Mouse (Mus musculus) stomach, embryonic 14.5 days (tissue): Measurements from ENCODE around the gene Padi1. TPM values are rescaled to one million over a fixed set of nuclear protein-coding genes. Genes with fewer than 3 reads are reported as not detected.

Experiments used
- ATAC-seq: fragments of 200-750 bp; cut with Nextera tagmentation; 2 replicates; pipeline ENCODE4 v1.8.0; 2017; ENCODE audit warnings: low read depth, moderate TSS enrichment; ENCODE audit not compliant: insufficient number of reproducible peaks, insufficient read depth, low FRiP score
- H3K27ac ChIP-seq: fragments of 300-500 bp; sonication (generic); 2 replicates; pipeline ENCODE4 v1.5.1; 2014; ENCODE audit warnings: mild to moderate bottlenecking, low read length, moderate library complexity, mixed read lengths
- H3K27me3 ChIP-seq: fragments of 300-500 bp; sonication (generic); 2 replicates; pipeline ENCODE4 v1.6.1; 2014; ENCODE audit warnings: low read length, control low read depth, mixed read lengths; ENCODE audit not compliant: control insufficient read depth, insufficient read depth
- H3K36me3 ChIP-seq: fragments of 300-500 bp; sonication (generic); 2 replicates; pipeline ENCODE4 v1.6.1; 2014; ENCODE audit warnings: mild to moderate bottlenecking, control low read depth, low read length, moderate library complexity, mixed read lengths; ENCODE audit not compliant: control insufficient read depth, insufficient read depth
- H3K4me1 ChIP-seq: fragments of 300-500 bp; sonication (generic); 2 replicates; pipeline ENCODE4 v1.6.1; 2014; ENCODE audit warnings: low read length, control low read depth, mixed read lengths; ENCODE audit not compliant: control insufficient read depth, insufficient read depth
- H3K4me2 ChIP-seq: fragments of 300-500 bp; sonication (generic); replicated peaks from 2 replicates; pipeline ENCODE4 v1.6.1; 2014; ENCODE audit warnings: low read depth, low read length, control low read depth
- H3K4me3 ChIP-seq: fragments of 300-500 bp; sonication (generic); 2 replicates; pipeline ENCODE4 v1.5.1; 2014; ENCODE audit warnings: low read depth, low read length, control low read depth
- H3K9ac ChIP-seq: fragments of 300-500 bp; sonication (generic); replicated peaks from 2 replicates; pipeline ENCODE4 v1.6.1; 2014; ENCODE audit warnings: low read depth, mild to moderate bottlenecking, control low read depth, low read length, moderate library complexity, mixed read lengths
- H3K9me3 ChIP-seq: fragments of 300-500 bp; sonication (generic); 2 replicates; pipeline ENCODE4 v1.6.1; 2016; ENCODE audit warnings: low read depth, low read length, control low read depth; ENCODE audit not compliant: control insufficient read depth
- WGBS: fragments of 180-500 bp; shearing (Covaris S2); extraction: QIAGEN DNeasy Blood & Tissue Kit; methylation state at CpG from one replicate; pipeline ENCODE4 v1.1.7; 2014; 5-methylcytosine and 5-hydroxymethylcytosine counted together
- polyA plus RNA-seq: library from polyadenylated mRNA; unstranded; fragments of >200 nt; fragmentation: Nextera tagmentation; extraction: Ambion mirVana; gene quantifications from 2 replicates; pipeline ENCODE4 v1.2.1, GENCODE M21; 2014

The Padi1 gene
- polyA plus RNA-seq, 1 experiment from 2014 or later = 0.13 TPM

GRCm38 (mm10) chr4:140871851-140872685 lies 26.5 kb upstream of the Padi1 start:
- 73% methylated on average over 8 of the region's 8 CpGs for WGBS
- no peak overlapping the region for H3K9ac ChIP-seq
- H3K4me2 ChIP-seq = no peak overlapping the region
- H3K27ac ChIP-seq = no peak overlapping the region
- H3K4me3 ChIP-seq = no peak overlapping the region
- no peak for ATAC-seq
- peaks cover 8% of the 10 kb centered on the region; the same call in 1 of the 2 replicates for H3K4me1 ChIP-seq
- no peaks in the 10 kb centered on the region for H3K27me3 ChIP-seq
- no peaks in the 10 kb centered on the region for H3K36me3 ChIP-seq
- 0 out of 2 replicates have a peak, but pooled peaks cover 4% of the 10 kb centered on the region for H3K9me3 ChIP-seq

- 84% methylated on average over 3 of the region's 3 CpGs for WGBS
- H3K9me3 ChIP-seq = 0 out of 2 replicates have a peak, but pooled peaks cover 4% of the 10 kb centered on the region
- H3K27me3 ChIP-seq = no peaks in the 10 kb centered on the region
- H3K4me1 ChIP-seq = peaks cover 8% of the 10 kb centered on the region; the same call in 1 of the 2 replicates
- no peak overlapping the region for H3K4me3 ChIP-seq
- H3K4me2 ChIP-seq = no peak overlapping the region
- no peaks in the 10 kb centered on the region for H3K36me3 ChIP-seq
- ATAC-seq = no peak
- H3K27ac ChIP-seq = no peak overlapping the region
- H3K9ac ChIP-seq = no peak overlapping the region
Measured at GRCm38 (mm10) chr4:140871376-140871775, 25.8 kb upstream of the Padi1 start.

GRCm38 (mm10) chr4:140870876-140871275 lies 25.3 kb upstream of the Padi1 start:
- ATAC-seq = no peak
- Histone ChIP-seq H3K9ac (no peak overlapping the region), H3K4me3 (no peak overlapping the region), H3K27ac (no peak overlapping the region), H3K4me2 (no peak overlapping the region), H3K27me3 (no peaks in the 10 kb centered on the region), H3K9me3 (0 out of 2 replicates have a peak, but pooled peaks cover 4% of the 10 kb centered on the region), H3K36me3 (no peaks in the 10 kb centered on the region), H3K4me1 (peaks cover 8% of the 10 kb centered on the region; the same call in 1 of the 2 replicates)
- WGBS = 76% methylated on average over 7 of the region's 7 CpGs

GRCm38 (mm10) chr4:140869945-140870344 lies 24.4 kb upstream of the Padi1 start:
- no peak for ATAC-seq
- Histone ChIP-seq H3K27ac (no peak overlapping the region), H3K27me3 (no peaks in the 10 kb centered on the region), H3K36me3 (no peaks in the 10 kb centered on the region), H3K4me3 (no peak overlapping the region), H3K4me2 (no peak overlapping the region), H3K9ac (no peak overlapping the region), H3K9me3 (0 out of 2 replicates have a peak, but pooled peaks cover 4% of the 10 kb centered on the region), H3K4me1 (peaks cover 8% of the 10 kb centered on the region; the same call in 1 of the 2 replicates)
- 87% methylated on average over 8 of the region's 8 CpGs for WGBS

- no peak overlapping the region for H3K4me3 ChIP-seq
- no peak for ATAC-seq
- no peak overlapping the region for H3K9ac ChIP-seq
Measured at GRCm38 (mm10) chr4:140868484-140869190, 23.1 kb upstream of the Padi1 start.

GRCm38 (mm10) chr4:140862036-140862650 lies 16.6 kb upstream of the Padi1 start:
- no peaks in the 10 kb centered on the region for H3K27me3 ChIP-seq
- H3K9ac ChIP-seq = no peak overlapping the region
- H3K4me3 ChIP-seq = no peak overlapping the region
- no peak overlapping the region for H3K4me2 ChIP-seq
- no peaks in the 10 kb centered on the region for H3K36me3 ChIP-seq
- no peak overlapping the region for H3K27ac ChIP-seq
- H3K4me1 ChIP-seq = no peaks in the 10 kb centered on the region
- no peaks in the 10 kb centered on the region for H3K9me3 ChIP-seq
- WGBS = 82% methylated on average over 11 of the region's 11 CpGs
- no peak for ATAC-seq

More at GRCm38 (mm10) chr4:140868484-140869190, 23.1 kb upstream of the Padi1 start:
- WGBS = 4% methylated on average over 14 of the region's 14 CpGs
- Histone ChIP-seq H3K4me2 (no peak overlapping the region; the same call in 1 of the 2 replicates), H3K4me1 (peaks cover 8% of the 10 kb centered on the region; the same call in 1 of the 2 replicates), H3K36me3 (no peaks in the 10 kb centered on the region), H3K27ac (no peak overlapping the region), H3K9me3 (0 out of 2 replicates have a peak, but pooled peaks cover 4% of the 10 kb centered on the region), H3K27me3 (no peaks in the 10 kb centered on the region)

GRCm38 (mm10) chr4:140860767-140861147 lies 15.2 kb upstream of the Padi1 start:
- Histone ChIP-seq H3K27me3 (no peaks in the 10 kb centered on the region), H3K9ac (no peak overlapping the region), H3K4me2 (no peak overlapping the region), H3K4me3 (no peak overlapping the region), H3K36me3 (no peaks in the 10 kb centered on the region), H3K27ac (no peak overlapping the region), H3K4me1 (no peaks in the 10 kb centered on the region), H3K9me3 (no peaks in the 10 kb centered on the region; the same call in 1 of the 2 replicates)
- ATAC-seq = peak; percentile 73; the same call in 1 of the 2 replicates
- 75% methylated on average over 7 of the region's 7 CpGs for WGBS

- peak; percentile 62; the same call in 1 of the 2 replicates for ATAC-seq
- 42% methylated on average over 7 of the region's 7 CpGs for WGBS
- Histone ChIP-seq H3K4me3 (no peak overlapping the region), H3K27ac (no peak overlapping the region), H3K27me3 (no peaks in the 10 kb centered on the region), H3K9me3 (no peaks in the 10 kb centered on the region; the same call in 1 of the 2 replicates), H3K36me3 (no peaks in the 10 kb centered on the region), H3K4me2 (no peak overlapping the region), H3K4me1 (no peaks in the 10 kb centered on the region), H3K9ac (no peak overlapping the region)
Measured at GRCm38 (mm10) chr4:140860125-140860766, 14.7 kb upstream of the Padi1 start.
